Mouse (Mus musculus) erythroblast, embryonic 14.5 days (primary cell): ENCODE measurements around the gene Ormdl3.

Experiments used
- GATA1 ChIP-seq: IDR thresholded peaks from 2 replicates; pipeline ENCODE4 v1.6.1; 2012; ENCODE audit warnings: low read length, inconsistent platforms, mixed read lengths
- TAL1 ChIP-seq: IDR thresholded peaks from 3 replicates; pipeline ENCODE4 v1.6.1; 2012; ENCODE audit warnings: low read length, inconsistent platforms, mixed read lengths

GRCm38 (mm10) chr11:98582551-98583264, 4.5 kb downstream of the Ormdl3 start:
- TF ChIP-seq GATA1 (peak; percentile 53), TAL1 (peak; percentile 43; the same call in 2 of the 3 replicates)
